Mouse (Mus musculus) hematopoietic stem cell, adult 5-6 weeks (primary cell): ENCODE measurements around the gene Med1. TPM values are rescaled to one million over a fixed set of nuclear protein-coding genes. Genes with fewer than 3 reads are reported as not detected.
"Not testable (repeated sequence)": the region's sequence is repeated elsewhere in the genome, so short reads cannot be mapped to it uniquely, and the experiment has no call there.

Source experiments
- ATAC-seq, 2 experiments: fragments of 125-278 bp in 1 of 2; replicated peaks in 1 of 2; 2 replicates each; pipeline ENCODE4 v1.8.0; 2016 to 2017; ENCODE audit warnings: inconsistent platforms in 2 of 2, mild to moderate bottlenecking in 2 of 2, moderate number of reproducible peaks in 2 of 2, low read depth in 1 of 2, moderate TSS enrichment in 1 of 2; ENCODE audit not compliant: low FRiP score in 2 of 2, poor library complexity in 2 of 2, severe bottlenecking in 2 of 2, insufficient read depth in 1 of 2, low TSS enrichment in 1 of 2
- total RNA-seq: library from RNA; stranded (forward); fragments of 172-1452, 232-1000 nt; gene quantifications from 2 replicates; pipeline ENCODE4 v1.2.3, GENCODE M21; 2017

Med1 gene
- 44.3 and 69.4 TPM in 2 replicates for total RNA-seq

DNA sequence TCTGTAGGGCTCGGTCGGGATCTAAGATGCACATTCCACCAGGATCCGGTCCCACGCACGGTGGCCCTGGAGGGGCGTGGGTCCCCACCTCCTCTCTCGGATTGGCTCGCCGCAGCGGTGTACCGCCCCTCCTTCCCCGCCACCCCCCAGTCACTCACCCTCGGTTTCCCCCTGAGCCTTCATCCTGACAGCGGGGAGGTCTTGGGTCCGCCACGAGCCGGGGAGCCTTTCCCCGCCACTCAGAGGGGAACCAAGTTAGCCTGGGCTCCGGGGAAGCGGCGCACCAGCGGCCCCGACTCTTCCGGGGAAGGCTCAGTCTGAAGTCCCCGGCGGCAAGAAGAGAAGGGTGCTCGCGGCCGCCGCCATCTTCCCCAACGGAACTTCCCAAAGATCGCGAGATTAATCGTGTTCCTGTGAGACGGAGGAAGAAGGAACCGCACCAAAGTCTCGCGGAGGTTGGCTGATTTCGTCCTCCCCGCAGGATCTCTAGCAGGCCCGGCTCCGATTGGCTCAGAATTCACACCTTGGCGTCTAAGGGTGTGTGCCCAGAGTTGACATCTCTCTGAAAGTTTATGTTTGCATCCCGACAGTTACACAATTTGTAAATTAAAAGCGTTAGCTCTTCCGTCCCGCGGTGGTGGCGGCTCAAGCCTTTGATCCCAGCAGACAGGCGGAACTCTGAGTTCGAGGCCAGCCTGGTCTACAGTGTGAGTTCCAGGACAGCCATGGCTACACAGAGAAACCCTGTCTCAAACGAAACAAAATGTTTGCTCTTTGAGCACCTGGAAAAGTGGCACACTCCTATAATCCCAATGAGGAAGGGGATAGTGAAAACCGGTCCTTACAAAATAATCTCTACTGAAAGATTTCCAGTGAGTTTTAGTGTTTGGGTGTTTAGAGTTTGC lies at the start of gene Med1:
TSS of gene Med1 (minus strand) at position 393 of the 905 bp plus-strand sequence.
- ATAC-seq, result peak; percentile 98

DNA sequence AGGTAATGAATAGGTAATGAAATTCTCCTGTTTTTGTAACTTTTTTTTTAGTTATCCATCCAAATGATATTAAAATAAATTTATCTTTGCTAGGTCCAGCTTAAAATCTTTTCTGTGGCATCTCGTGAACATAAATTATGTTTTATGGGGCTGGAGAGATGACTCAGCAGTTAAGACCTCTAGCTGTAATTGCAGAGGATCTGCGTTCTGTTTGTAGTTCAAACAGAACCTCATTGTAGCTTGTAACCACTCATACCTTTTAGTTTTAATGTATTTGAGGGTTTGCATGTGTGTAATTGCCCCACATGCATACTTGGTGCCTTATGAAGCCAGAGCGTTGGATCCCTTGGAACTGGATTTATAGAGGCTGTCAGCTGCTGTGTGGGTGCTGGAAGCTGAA lies 45.9 kb upstream of the Med1 start:
- no peak for ATAC-seq

DNA sequence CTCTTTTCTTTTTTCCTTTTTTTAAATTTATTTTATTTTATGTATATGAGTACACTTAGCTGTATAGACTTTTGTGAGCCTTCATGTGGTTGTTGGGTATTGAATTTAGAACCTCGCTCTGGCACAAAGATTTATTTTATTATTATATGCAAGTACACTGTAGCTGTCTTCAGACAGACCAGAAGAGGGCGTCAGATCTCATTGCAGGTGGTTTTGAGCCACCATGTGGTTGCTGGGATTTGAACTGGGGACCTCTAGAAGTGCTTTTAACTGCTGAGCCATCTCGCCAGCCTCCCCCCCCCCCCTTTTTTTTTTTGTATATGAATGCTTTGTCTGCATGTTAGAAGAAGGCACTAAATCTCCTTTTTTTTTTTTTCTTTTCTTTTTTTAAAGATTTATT lies 45.3 kb upstream of the Med1 start:
- no peak for ATAC-seq

- no peak for ATAC-seq
These were observed 33.3 kb upstream of the Med1 start for GRCm38 (mm10) chr11:98226349-98226748.

GRCm38 (mm10) chr11:98213311-98213710 lies 20.2 kb upstream of the Med1 start:
- ATAC-seq, result no peak

GRCm38 (mm10) chr11:98209661-98210060 lies 16.6 kb upstream of the Med1 start:
- not testable (repeated sequence) for ATAC-seq

GRCm38 (mm10) chr11:98206281-98206680 lies 13.2 kb upstream of the Med1 start:
- ATAC-seq, result not testable (repeated sequence)

DNA sequence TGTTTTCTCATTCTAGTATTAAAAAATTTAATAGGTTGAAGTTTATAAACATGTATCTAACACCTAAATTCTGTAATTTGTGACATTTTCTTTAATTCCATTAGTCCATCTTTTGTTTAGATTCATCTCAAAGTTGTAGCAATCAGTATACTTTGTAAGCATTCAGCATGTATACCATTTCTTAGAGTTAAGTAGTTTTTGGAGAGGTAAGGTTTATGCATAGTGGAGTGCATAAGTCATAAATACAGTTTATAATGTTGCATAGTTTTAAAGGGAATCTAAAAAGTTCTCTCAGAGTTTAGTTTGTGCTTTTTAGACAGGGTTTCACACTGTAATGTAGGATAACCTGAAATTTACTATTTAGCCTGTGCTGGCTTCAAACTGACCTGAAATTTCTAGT lies 12.4 kb upstream of the Med1 start:
- ATAC-seq, result no peak

GRCm38 (mm10) chr11:98203931-98204421 lies 10.9 kb upstream of the Med1 start:
- no peak for ATAC-seq

DNA sequence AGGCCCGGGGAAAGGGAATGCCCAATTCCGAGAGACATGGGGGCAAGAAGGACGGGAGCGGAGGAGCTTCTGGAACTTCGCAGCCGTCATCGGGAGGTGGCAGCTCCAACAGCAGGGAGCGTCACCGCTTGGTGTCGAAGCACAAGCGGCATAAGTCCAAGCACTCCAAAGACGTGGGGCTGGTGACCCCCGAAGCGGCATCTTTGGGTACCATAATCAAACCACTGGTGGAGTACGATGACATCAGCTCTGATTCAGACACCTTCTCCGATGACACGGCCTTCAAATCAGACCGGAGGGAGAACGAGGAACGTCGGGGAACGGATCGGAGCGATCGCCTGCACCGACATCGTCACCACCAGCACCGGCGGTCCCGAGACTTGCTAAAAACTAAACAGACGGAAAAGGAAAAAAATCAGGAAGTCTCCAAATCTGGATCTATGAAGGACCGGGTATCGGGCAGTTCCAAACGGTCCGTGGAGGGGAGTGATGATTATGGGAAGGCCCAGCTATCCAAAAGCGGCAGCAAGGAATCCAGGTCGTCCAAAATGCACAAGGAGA lies 10.3 kb upstream of the Med1 start:
- ATAC-seq, result 0 out of 4 replicates have a peak, but pooled peaks of 1 of the 2 experiments have one; percentile 11

DNA sequence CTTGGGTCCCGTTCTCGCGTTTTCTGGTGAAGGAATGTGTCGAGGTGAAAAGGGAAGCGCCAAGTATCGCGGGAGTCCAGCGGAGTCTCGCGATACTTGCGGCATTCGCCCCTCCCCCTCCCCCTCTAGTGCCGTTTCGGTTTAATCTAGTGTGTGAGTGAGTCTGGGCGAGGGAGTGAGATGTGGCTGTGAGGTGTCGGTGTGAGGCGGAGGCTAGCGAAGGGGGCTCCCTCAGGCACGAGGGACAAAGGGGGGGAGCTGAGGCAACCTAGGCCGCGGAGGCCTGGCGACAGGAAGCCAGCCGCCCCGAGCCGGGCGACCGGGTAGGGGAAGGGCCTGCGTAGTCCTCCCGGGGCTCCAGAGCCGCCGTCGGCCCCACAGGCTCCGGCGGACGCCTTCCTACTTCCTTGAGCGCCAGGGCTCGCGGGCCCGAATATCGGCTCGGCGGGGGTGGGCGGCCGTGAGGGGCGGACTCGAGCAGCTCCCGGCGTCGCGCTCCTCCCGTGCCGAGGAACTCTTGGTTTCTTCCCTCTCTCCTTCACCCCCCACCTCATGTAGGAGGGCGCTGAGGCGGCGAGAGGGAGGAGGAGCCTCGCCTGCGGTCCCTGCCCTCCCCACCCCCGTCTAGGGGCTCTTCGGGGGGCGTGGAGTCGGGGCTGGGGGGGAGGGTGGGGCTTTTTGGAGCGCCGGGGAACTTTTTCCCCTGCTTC lies 9.7 kb upstream of the Med1 start, which contains the start of gene Cdk12:
TSS of gene Cdk12 (plus strand) at position 419 of the 710 bp plus-strand sequence.
- ATAC-seq, result peak; percentile 87 to 89

DNA sequence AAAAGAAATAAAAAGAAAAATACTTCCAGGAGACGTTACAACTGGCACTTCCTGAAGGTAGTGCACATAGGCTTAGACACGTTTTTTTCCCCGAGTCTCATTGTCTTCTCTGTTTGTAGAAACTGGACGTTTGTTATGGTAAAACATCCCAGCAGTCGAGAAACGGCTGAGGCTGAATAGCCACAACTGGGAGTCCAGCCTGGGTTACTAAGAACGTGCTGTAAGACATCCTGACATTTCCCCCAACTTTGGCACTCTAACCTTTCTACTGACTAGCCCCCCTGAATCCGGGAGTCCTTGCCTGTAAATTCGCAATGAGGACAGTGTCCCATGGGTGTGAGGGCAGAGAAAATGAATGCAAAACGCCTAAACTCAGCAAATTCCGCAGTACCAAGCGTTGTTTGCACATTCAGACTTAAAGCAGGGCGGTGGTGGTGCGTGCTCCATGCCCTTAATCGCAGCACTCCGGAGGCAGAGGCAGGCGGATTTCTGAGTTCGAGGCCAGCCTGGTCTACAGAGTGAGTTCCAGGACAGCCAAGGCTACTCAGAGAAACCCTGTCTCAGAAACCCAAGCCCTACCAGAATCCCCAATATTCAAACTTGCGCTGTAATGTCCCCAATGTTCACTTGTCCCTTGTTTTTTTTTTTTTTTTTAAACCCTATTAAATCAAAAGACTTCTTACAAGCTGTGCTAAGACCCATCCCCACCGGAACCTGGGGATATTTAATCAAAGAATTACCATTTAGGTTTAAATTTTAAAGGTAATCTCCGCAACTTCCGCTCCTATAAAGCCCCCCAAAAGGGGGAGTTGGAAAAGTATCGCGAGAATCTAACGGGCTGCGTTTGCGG lies 8.9 kb upstream of the Med1 start:
- ATAC-seq, result no peak

- ATAC-seq, result no peak
These were observed 2.3 kb downstream of the Med1 start for GRCm38 (mm10) chr11:98190820-98191219.

DNA sequence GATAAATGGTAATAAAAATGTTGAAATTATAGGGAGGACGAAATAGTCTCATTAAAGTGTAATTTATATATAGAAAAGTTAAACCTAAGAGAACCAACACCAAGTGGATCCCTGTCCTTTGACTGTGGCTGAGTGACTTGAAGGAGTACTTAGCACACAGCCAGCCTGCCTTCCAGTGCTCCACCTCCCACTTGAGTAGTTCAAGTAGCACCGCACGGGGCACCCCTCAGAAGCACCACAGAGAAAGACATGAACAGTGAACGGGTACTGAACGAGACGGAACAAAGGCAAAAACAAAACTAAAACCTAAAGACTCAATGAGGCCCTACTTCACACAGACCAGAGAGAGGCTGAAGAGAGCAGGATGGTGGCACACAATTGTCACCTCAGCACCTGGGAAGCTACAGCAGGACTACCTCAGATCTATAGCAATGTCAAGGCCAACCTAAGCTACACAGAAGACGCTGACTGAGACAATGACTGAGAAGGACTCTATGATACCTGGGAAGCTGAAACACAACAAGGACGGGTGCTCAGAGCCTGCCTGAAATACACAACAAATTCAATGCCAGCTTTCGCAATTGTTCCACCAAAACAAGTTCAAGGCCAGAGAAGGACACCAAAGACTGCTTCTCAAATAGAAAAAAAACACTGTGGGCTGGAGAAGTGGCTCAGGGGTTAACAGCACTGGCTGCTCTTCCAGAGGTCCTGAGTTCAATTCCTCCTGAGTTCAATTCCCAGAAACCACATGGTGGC lies 5.3 kb downstream of the Med1 start:
- ATAC-seq, result no peak

DNA sequence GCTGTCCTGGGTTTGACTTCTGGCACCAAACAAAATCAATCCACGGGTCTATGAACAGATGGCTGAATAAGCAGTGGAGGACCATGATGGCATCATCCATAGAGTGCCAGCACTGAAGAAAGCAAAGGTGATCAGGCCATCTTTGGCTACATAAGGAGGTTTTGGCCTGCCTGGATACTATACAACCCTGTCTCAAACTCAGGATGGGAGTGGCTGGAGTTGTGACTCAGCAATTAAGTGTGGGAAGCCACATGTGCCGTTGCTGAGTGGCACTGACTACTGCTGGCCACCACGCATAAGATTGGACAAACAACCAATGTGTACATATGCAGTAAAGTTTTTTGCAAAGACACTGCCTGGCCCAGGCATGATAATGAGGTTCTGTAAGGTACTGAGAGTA lies 10.9 kb downstream of the Med1 start:
- not testable (repeated sequence) for ATAC-seq

DNA sequence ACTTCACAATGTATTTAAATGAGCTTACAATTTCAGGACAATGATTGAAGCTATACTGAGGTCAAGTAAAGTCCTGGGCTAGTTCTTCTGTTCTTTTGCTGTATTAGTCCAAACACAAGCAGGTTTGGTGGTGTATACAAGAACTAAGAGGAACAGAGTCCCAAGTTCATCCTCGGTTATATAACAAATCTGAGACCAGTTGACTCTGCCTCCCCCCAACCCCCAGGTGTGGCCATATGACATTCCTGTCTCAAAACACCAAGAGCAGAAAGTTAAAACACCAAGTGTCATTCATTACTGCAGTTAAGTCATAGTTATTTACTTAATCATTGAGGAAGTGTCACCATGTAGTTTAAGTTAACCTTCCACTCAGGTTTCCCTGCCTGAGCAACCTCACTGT lies 24.7 kb downstream of the Med1 start:
- no peak for ATAC-seq
